Mouse (Mus musculus) olfactory bulb, adult 2 months (tissue): ENCODE measurements around the gene Sacs. TPM values are rescaled to one million over a fixed set of nuclear protein-coding genes. Genes with fewer than 3 reads are reported as not detected.
A peak's percentile ranks its signal among the peaks of the same experiment; 100 is the strongest.
"Not testable (repeated sequence)": the region's sequence is repeated elsewhere in the genome, so short reads cannot be mapped to it uniquely, and the experiment has no call there.

ENCODE experiments used
- H3K27ac ChIP-seq: fragments of 200-500 bp; 2 replicates; pipeline ENCODE4 v1.5.1; 2012; ENCODE audit warnings: low read depth, low read length; ENCODE audit not compliant: insufficient read depth
- H3K4me1 ChIP-seq: fragments of 200-500 bp; 2 replicates; pipeline ENCODE4 v1.6.1; 2012; ENCODE audit warnings: low read length; ENCODE audit not compliant: control insufficient read depth, insufficient read depth
- H3K4me3 ChIP-seq: fragments of 200-500 bp; 2 replicates; pipeline ENCODE4 v1.5.1; 2012; ENCODE audit warnings: mild to moderate bottlenecking, low read depth, low read length, moderate library complexity; ENCODE audit not compliant: insufficient read depth
- CTCF ChIP-seq: fragments of 200-500 bp; IDR thresholded peaks from 2 replicates; pipeline ENCODE4 v1.5.1; 2012; ENCODE audit warnings: low read depth, mild to moderate bottlenecking, low read length, moderate library complexity; ENCODE audit not compliant: insufficient read depth
- POLR2A ChIP-seq: fragments of 200-500 bp; IDR thresholded peaks from 2 replicates; pipeline ENCODE4 v1.6.1; 2012; ENCODE audit warnings: mild to moderate bottlenecking, low read depth, low read length, moderate library complexity; ENCODE audit not compliant: insufficient read depth
- WGBS: fragments of 180-500 bp; shearing (Covaris S2); methylation state at CpG from one replicate; pipeline ENCODE4 v1.1.7; 2018; 5-methylcytosine and 5-hydroxymethylcytosine counted together
- polyA plus RNA-seq: library from polyadenylated mRNA; stranded (reverse); fragments of >200 nt; gene quantifications from 2 replicates; pipeline ENCODE4 v1.2.4, GENCODE M21; 2012; ENCODE audit warnings: low replicate concordance; ENCODE audit not compliant: missing spikeins, insufficient read depth, insufficient read length

Gene Sacs
- polyA plus RNA-seq, 1 experiment, result not detected

- TF ChIP-seq POLR2A (no peak), CTCF (no peak)
Measured at GRCm38 (mm10) chr14:61155687-61156086, 17.4 kb downstream of the Sacs start.

GRCm38 (mm10) chr14:61157426-61157825, 19.2 kb downstream of the Sacs start:
- WGBS, result 92% methylated on average over 7 of the region's 7 CpGs
- H3K4me1 ChIP-seq, H3K27ac ChIP-seq, H3K4me3 ChIP-seq: not testable (repeated sequence)

More at GRCm38 (mm10) chr14:61155687-61156086, 17.4 kb downstream of the Sacs start:
- Histone ChIP-seq H3K4me1 (no peaks in the 10 kb centered on the region), H3K27ac (no peak overlapping the region), H3K4me3 (no peak overlapping the region)

- H3K4me1 ChIP-seq, result peaks cover 8% of the 10 kb centered on the region
- H3K4me3 ChIP-seq, result no peak overlapping the region
- no peak for TF ChIP-seq CTCF
- TF ChIP-seq POLR2A, result no peak
- no peak overlapping the region for H3K27ac ChIP-seq
- 91% methylated on average over 1 of the region's 1 CpGs for WGBS
Measured at GRCm38 (mm10) chr14:61160920-61161319, 22.7 kb downstream of the Sacs start.

DNA sequence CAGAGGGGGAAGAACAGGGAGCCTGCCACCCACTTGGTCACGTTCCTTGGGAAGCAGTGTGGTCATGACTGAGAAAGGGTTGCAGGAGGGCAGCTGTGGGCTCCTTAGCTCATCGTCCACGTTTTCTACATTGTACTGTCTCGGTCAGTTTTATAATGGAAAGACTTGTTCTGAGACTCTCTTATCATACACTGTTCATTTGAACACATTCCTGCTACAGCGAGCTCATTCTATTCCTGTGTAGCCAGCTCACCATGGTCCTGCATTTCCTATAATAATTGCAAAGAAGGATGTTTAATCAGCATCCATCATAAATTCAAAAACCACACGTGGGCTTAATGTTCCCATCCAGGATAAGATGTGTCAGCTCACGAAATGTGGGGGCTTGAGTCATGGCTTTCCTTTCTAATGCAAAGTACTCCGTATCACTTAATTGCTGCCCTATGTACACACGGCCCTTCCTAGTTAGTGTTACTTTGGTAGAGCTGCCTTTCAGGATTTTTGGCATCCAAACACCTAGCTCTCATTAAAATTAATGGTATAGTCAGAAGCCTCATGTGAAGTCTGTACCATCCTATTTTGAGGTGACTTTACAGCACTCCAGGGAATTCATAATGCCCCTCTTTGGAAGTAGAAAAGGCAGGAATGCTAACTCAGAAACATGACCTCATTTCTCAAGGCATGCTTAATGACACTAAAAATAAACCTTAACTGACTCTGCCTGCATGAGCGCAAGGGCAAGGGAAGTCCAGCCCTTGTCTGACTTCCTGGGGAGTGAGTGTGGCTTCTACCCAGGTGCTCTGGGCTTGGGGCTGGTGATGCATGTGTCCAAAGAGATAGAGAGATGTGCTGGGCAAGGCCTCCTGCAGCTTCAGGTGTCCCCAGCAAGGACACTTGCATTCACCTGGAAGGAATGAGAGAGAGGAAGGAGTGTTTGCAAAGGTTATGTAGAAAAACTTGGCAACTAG, 23.4 kb downstream of the Sacs start:
- no peak for TF ChIP-seq POLR2A
- no peak for TF ChIP-seq CTCF
- Histone ChIP-seq H3K27ac (peak overlapping the region; percentile 41; the same call in 1 of the 2 replicates), H3K4me3 (no peak overlapping the region), H3K4me1 (peaks cover 8% of the 10 kb centered on the region)
- 50% methylated on average over 10 of the region's 10 CpGs for WGBS

GRCm38 (mm10) chr14:61164461-61164860, 26.2 kb downstream of the Sacs start:
- WGBS, result 94% methylated on average over 3 of the region's 3 CpGs
- H3K4me1 ChIP-seq, result peaks cover 8% of the 10 kb centered on the region
- no peak for TF ChIP-seq POLR2A
- TF ChIP-seq CTCF, result no peak
- H3K4me3 ChIP-seq, result no peak overlapping the region
- H3K27ac ChIP-seq, result no peak overlapping the region

- H3K27ac ChIP-seq, result no peak overlapping the region
- TF ChIP-seq CTCF, result no peak
- TF ChIP-seq POLR2A, result no peak
- H3K4me1 ChIP-seq, result peaks cover 8% of the 10 kb centered on the region
- H3K4me3 ChIP-seq, result no peak overlapping the region
- WGBS, result 93% methylated on average over 9 of the region's 9 CpGs
Measured at GRCm38 (mm10) chr14:61165929-61166328, 27.7 kb downstream of the Sacs start.

DNA sequence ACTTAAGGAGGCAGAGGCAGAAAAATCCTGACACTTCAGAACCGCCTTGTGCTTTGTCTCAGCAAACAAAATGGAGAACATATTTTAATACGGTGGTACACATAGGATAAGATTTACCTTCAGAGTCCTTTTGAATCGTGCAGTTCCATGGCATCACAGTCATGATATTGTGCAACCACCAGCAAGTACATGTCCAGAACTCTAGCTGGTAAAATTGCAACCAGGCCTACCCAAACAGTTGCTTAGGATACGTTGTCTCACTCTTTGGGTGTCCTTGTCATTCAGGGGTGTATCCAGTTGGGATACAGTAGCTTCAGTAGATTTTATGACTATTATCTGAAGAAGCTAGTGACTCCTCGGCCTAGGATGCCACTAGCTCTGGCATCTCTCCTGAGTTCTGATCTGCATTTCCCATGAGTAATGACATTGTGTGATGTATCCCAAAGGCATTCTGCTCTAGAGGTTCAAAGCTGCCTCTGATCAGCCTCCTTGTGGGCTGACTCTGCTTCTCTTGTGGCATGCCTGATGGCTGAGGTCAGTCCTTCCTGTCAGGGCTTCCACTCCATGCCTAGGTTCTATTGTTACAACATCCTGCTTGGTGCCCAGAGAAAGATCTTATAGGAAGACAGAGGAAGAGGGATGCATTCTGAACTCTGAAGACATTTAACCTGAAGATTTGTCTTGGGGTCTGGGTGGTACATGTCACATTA, 33.2 kb downstream of the Sacs start:
- Histone ChIP-seq H3K27ac (no peak overlapping the region), H3K4me3 (no peak overlapping the region), H3K4me1 (peaks cover 7% of the 10 kb centered on the region; the same call in 1 of the 2 replicates)
- WGBS, result 90% methylated on average over 5 of the region's 5 CpGs
- TF ChIP-seq POLR2A (no peak), CTCF (no peak)

DNA sequence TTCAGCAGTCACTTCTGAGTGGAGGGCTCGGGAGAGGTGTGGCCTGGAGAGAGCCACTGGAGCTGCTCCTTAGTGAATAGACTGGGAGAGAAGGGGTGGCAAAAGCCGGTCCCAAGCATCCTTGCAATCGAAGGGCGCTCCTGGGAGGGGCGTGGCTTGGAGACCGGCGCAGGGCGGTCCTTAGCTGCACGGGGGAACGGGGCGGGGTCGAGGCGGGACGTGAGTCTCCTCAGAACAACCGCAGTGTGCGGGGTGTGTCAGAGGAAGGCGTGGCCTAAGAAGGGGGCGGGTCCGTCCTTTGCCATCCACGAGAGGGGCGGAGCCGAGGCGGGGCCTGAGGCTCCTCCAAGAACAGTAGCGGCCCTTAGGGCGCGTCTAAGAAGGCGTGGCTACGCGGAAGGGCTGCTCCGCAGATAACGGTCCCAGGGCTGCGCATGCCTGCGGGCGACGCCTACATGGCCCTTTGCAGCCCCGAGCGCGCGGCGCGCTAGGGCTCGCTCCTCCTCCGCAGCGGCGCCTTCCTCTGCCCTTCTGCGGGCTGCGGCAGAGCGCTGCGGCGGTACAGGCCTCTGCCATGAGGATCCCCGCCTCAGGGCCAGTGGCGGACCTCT, 34.4 kb downstream of the Sacs start:
- peak overlapping the region; percentile 27 for H3K27ac ChIP-seq
- H3K4me1 ChIP-seq, result peaks cover 7% of the 10 kb centered on the region; the same call in 1 of the 2 replicates
- peak overlapping the region; percentile 94 for H3K4me3 ChIP-seq
- TF ChIP-seq POLR2A, result peak; percentile 83; the same call in 1 of the 2 replicates
- TF ChIP-seq CTCF, result no peak
- under 1% methylated on average over 52 of the region's 52 CpGs for WGBS
